ENCODE assay signal across 13 mouse cellular contexts in genomic region chr17:85683984-85684307, GRCm38 (mm10). TPM values are rescaled to one million over a fixed set of nuclear protein-coding genes. Genes with fewer than 3 reads are reported as not detected.
DNase-seq lines count a peak whose midpoint lies in the region; ATAC-seq and TF ChIP-seq lines count a peak whose summit lies in the region.
"Had no signal": no experiment of that assay in that cellular context is flagged by ENCODE, and none has a peak within 500 bp of the region (broad histone marks: within the 10 kb centered on the region; RNA-seq: fewer than 3 reads in every experiment).

No protein-coding gene starts in this region.

- intact Hi-C loops in gastrocnemius, adult 2 months (cut with DNase I): loop anchor here (2.0 to 10.0 kb wide), 3 partner anchors 117 to 351 kb away; no protein-coding TSS in a partner anchor

- no peak for DNase-seq in gastrocnemius, adult 2 months
- no peak for DNase-seq in gastrocnemius, adult 8-10 months (ENCODE audit: low spot score in 2 of 2)
- peak; percentile 91 for DNase-seq in midbrain, embryonic 11.5 days (ENCODE audit: low spot score, missing footprints)
- DNase-seq in midbrain, postnatal 0 days (ENCODE audit: low spot score): no peak
- DNase-seq in hindbrain, embryonic 14.5 days (ENCODE audit: low spot score): no peak
- no peak for DNase-seq in left cerebral cortex, adult 18-20 months (ENCODE audit: low spot score in 2 of 2)
- no peak for DNase-seq in lung, postnatal 14 days
- DNase-seq: gastrocnemius, postnatal 14 days; layer of hippocampus, adult 9-11 months; right cerebral cortex, adult 18-20 months had no signal

- H3K4me2 ChIP-seq in midbrain, embryonic 11.5 days: no peak overlapping the region
- H3K4me2 ChIP-seq in midbrain, postnatal 0 days (ENCODE audit: low read depth, low read length, poor library complexity, severe bottlenecking): no peak overlapping the region
- H3K4me2 ChIP-seq in hindbrain, embryonic 14.5 days (replicated peaks): no peak overlapping the region
- peak overlapping the region; percentile 36 for H3K4me2 ChIP-seq in stomach, embryonic 16.5 days (ENCODE audit: low read depth, low read length)

- H3K36me3 ChIP-seq in midbrain, embryonic 11.5 days (ENCODE audit: control insufficient read depth, insufficient read depth, low read length): no peaks in the 10 kb centered on the region
- no peaks in the 10 kb centered on the region for H3K36me3 ChIP-seq in midbrain, postnatal 0 days (ENCODE audit: insufficient read depth, low read length)
- H3K36me3 ChIP-seq in hindbrain, embryonic 14.5 days (replicated peaks; ENCODE audit: control insufficient read depth, insufficient read depth): no peaks in the 10 kb centered on the region
- no peaks in the 10 kb centered on the region for H3K36me3 ChIP-seq in stomach, embryonic 16.5 days (ENCODE audit: control insufficient read depth, insufficient read depth, low read length)

- H3K4me3 ChIP-seq in gastrocnemius, adult 2 months: peak overlapping the region; percentile 49
- no peak overlapping the region for H3K4me3 ChIP-seq in midbrain, embryonic 11.5 days (ENCODE audit: low read depth, low read length)
- H3K4me3 ChIP-seq in midbrain, postnatal 0 days (ENCODE audit: low read depth, low read length): no peak overlapping the region
- H3K4me3 ChIP-seq in hindbrain, embryonic 14.5 days (replicated peaks; ENCODE audit: low read length): 0 out of 2 replicates have a peak overlapping the region, but pooled peaks have one; percentile 4
- peak overlapping the region; percentile 32 for H3K4me3 ChIP-seq in stomach, embryonic 16.5 days (replicated peaks; ENCODE audit: low read length)
- H3K4me3 ChIP-seq: myocyte had no signal

- no peaks in the 10 kb centered on the region for H3K9me3 ChIP-seq in midbrain, embryonic 11.5 days (ENCODE audit: control insufficient read depth, low read length)
- no peaks in the 10 kb centered on the region for H3K9me3 ChIP-seq in midbrain, postnatal 0 days (ENCODE audit: low read length)
- H3K9me3 ChIP-seq in hindbrain, embryonic 14.5 days (ENCODE audit: control insufficient read depth, low read length): 0 out of 2 replicates have a peak, but pooled peaks cover 2% of the 10 kb centered on the region
- H3K9me3 ChIP-seq in stomach, embryonic 16.5 days (replicated peaks; ENCODE audit: control insufficient read depth, low read length): no peaks in the 10 kb centered on the region

- ATAC-seq in midbrain, embryonic 11.5 days (ENCODE audit: low FRiP score): no peak
- no peak for ATAC-seq in midbrain, postnatal 0 days (ENCODE audit: low FRiP score)
- no peak for ATAC-seq in hindbrain, embryonic 14.5 days (ENCODE audit: low FRiP score)
- no peak for ATAC-seq in stomach, embryonic 16.5 days (ENCODE audit: insufficient read depth, low FRiP score)
- ATAC-seq: lung, postnatal 0 days had no signal

- no peak overlapping the region for H3K9ac ChIP-seq in midbrain, embryonic 11.5 days (ENCODE audit: low read length)
- H3K9ac ChIP-seq in midbrain, postnatal 0 days (replicated peaks; ENCODE audit: low read length, poor library complexity, severe bottlenecking): no peak overlapping the region
- no peak overlapping the region for H3K9ac ChIP-seq in hindbrain, embryonic 14.5 days
- H3K9ac ChIP-seq in stomach, embryonic 16.5 days (ENCODE audit: low read length): peak overlapping the region; percentile 35; the same call in 1 of the 2 replicates

- H3K4me1 ChIP-seq in midbrain, embryonic 11.5 days (ENCODE audit: control insufficient read depth, insufficient read depth, low read length): peaks cover 18% of the 10 kb centered on the region
- H3K4me1 ChIP-seq in midbrain, postnatal 0 days (ENCODE audit: insufficient read depth, low read length): no peaks in the 10 kb centered on the region
- peaks cover 6% of the 10 kb centered on the region; the same call in 1 of the 2 replicates for H3K4me1 ChIP-seq in hindbrain, embryonic 14.5 days (replicated peaks; ENCODE audit: control insufficient read depth, insufficient read depth, low read length)
- H3K4me1 ChIP-seq in stomach, embryonic 16.5 days (ENCODE audit: control insufficient read depth, insufficient read depth, low read length): peaks cover 12% of the 10 kb centered on the region

- peaks cover 94% of the 10 kb centered on the region for H3K27me3 ChIP-seq in midbrain, embryonic 11.5 days (ENCODE audit: control insufficient read depth, insufficient read depth, low read length)
- peaks cover 76% of the 10 kb centered on the region for H3K27me3 ChIP-seq in midbrain, postnatal 0 days (ENCODE audit: insufficient read depth, low read length)
- H3K27me3 ChIP-seq in hindbrain, embryonic 14.5 days (ENCODE audit: control insufficient read depth, insufficient read depth, low read length): peaks cover 92% of the 10 kb centered on the region
- peaks cover 84% of the 10 kb centered on the region for H3K27me3 ChIP-seq in stomach, embryonic 16.5 days (ENCODE audit: control insufficient read depth, insufficient read depth, low read length)

- WGBS in midbrain, embryonic 11.5 days: 0% methylated on average over 17 of the region's 17 CpGs
- 2% methylated on average over 16 of the region's 17 CpGs for WGBS in midbrain, postnatal 0 days
- 1% methylated on average over 17 of the region's 17 CpGs for WGBS in hindbrain, embryonic 14.5 days
- WGBS in stomach, embryonic 16.5 days: 2% methylated on average over 17 of the region's 17 CpGs

- TF ChIP-seq CTCF in gastrocnemius, adult 2 months (IDR thresholded peaks at IDR 0.05): no peak
- TF ChIP-seq CTCF in midbrain, postnatal 0 days (IDR thresholded peaks at IDR 0.05): no peak

- H3K27ac ChIP-seq in gastrocnemius, adult 2 months: no peak overlapping the region
- no peak overlapping the region for H3K27ac ChIP-seq in midbrain, embryonic 11.5 days (ENCODE audit: low read depth, low read length)
- no peak overlapping the region for H3K27ac ChIP-seq in midbrain, postnatal 0 days (ENCODE audit: low read depth, low read length)
- H3K27ac ChIP-seq in hindbrain, embryonic 14.5 days: no peak overlapping the region
- H3K27ac ChIP-seq in stomach, embryonic 16.5 days (ENCODE audit: low read length): no peak overlapping the region

RNA-seq across cellular contexts. Expression of gene Six2, which starts 4.1 kb away (rescaled TPM):
- total RNA-seq in gastrocnemius, adult 2 months (2021): 10 to 100 TPM; 10.6 to 29.0 TPM
- 10 to 100 TPM; 24.2 to 32.0 (median 27.8) TPM for total RNA-seq in gastrocnemius, adult 8-10 months (2022)
- 5.6 and 6.7 TPM in 2 replicates for polyA plus RNA-seq in midbrain, embryonic 11.5 days (2014; fragmentation: Nextera tagmentation; extraction: Ambion mirVana)
- total RNA-seq in midbrain, postnatal 0 days (2014; rRNA removed): 0.24 and 1.3 TPM in 2 replicates
- polyA plus RNA-seq in midbrain, postnatal 0 days (2015; fragmentation: Nextera tagmentation; extraction: Ambion mirVana): 0.17 and 0.39 TPM in 2 replicates
- polyA plus RNA-seq in hindbrain, embryonic 14.5 days (2014; fragmentation: Nextera tagmentation; extraction: Ambion mirVana): 0.55 and 0.64 TPM in 2 replicates
- polyA plus RNA-seq in stomach, embryonic 16.5 days (2015; fragmentation: Nextera tagmentation; extraction: Ambion mirVana): 2.6 and 3.4 TPM in 2 replicates
- under 1 TPM; 0.87 to 0.93 TPM for total RNA-seq in left cerebral cortex, adult 18-20 months (2021)
- polyA plus RNA-seq: lung, postnatal 0 days; myocyte had no signal

Comparison
In these comparisons a context has a peak if more than half of its experiments do, and no peak if none do; other contexts are left out.
1. H3K4me3 ChIP-seq: peak in gastrocnemius, adult 2 months (single experiment), hindbrain, embryonic 14.5 days (single experiment) and stomach, embryonic 16.5 days (single experiment); none in midbrain, embryonic 11.5 days (single experiment) and midbrain, postnatal 0 days (single experiment).